Mouse (Mus musculus) testis, adult 2 months (tissue): ENCODE data around the gene Zfp709.
"Not testable (repeated sequence)": the region's sequence is repeated elsewhere in the genome, so short reads cannot be mapped to it uniquely, and the experiment has no call there.

Experiments
- CTCF ChIP-seq: fragments of 200-500 bp; IDR thresholded peaks from 2 replicates; pipeline ENCODE4 v1.5.1; 2012; ENCODE audit warnings: low read depth, mild to moderate bottlenecking, inconsistent platforms, low read length, moderate library complexity; ENCODE audit not compliant: control insufficient read depth, insufficient read depth, insufficient replicate concordance
- POLR2A ChIP-seq: fragments of 200-500 bp; IDR thresholded peaks from 2 replicates; pipeline ENCODE4 v1.6.1; 2012; ENCODE audit warnings: low read depth, mild to moderate bottlenecking, inconsistent platforms, low read length, moderate library complexity; ENCODE audit not compliant: control insufficient read depth

DNA sequence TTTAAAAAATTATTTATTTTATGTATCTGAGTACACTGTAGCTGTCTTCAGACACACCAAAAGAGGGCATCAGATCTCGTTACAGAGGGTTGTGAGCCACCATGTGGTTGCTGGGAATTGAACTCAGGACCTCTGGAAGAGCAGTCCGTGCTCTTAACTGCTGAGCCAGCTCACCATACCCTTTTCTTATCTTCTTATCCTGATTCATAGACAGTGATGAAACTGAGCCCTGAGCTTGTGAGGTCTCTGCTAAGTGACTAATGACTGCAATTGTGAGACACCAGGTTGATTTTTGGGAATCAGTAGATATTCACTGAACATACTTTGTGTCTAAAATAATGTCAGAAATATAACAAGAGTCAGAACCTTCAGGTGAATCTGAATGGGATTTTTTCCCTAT lies 56.2 kb downstream of the Zfp709 start:
- not testable (repeated sequence) for TF ChIP-seq CTCF, POLR2A
